Mouse (Mus musculus): ENCODE results near the gene Arv1. TPM values are rescaled to one million over a fixed set of nuclear protein-coding genes. Genes with fewer than 3 reads are reported as not detected.

The Arv1 gene
- total RNA-seq, 1 experiment from 2014 or later, result 9.1 TPM

- no peak for ATAC-seq (ENCODE audit: extremely low read depth, insufficient number of reproducible peaks, low FRiP score, poor library complexity, severe bottlenecking)
These were observed 60.5 kb downstream of the Arv1 start for GRCm38 (mm10) chr8:124782431-124782830.

- no peak for ATAC-seq (ENCODE audit: extremely low read depth, insufficient number of reproducible peaks, low FRiP score, poor library complexity, severe bottlenecking)
These were observed 61.3 kb downstream of the Arv1 start for GRCm38 (mm10) chr8:124783228-124783627.

Other genes starting within 250 kb of the Arv1 start
- 26.2 and 27.5 TPM in 2 replicates for gene Cog2, start 201.4 kb upstream of the Arv1 start, total RNA-seq (2017)
- gene Agt, start 152.4 kb upstream of the Arv1 start, total RNA-seq (2017), result not detected in 2 replicates
- not detected in 2 replicates for gene Capn9, start 146.0 kb upstream of the Arv1 start, total RNA-seq (2017)
- 1.8 and 2.6 TPM in 2 replicates for gene 2310022B05Rik, start 58.8 kb upstream of the Arv1 start, total RNA-seq (2017)
- 60.0 and 63.4 TPM in 2 replicates for gene Ttc13, start 156 bp upstream of the Arv1 start, total RNA-seq (2017)
- not detected in 2 replicates for gene Fam89a, start 29.7 kb downstream of the Arv1 start, total RNA-seq (2017)
- not detected in 2 replicates for gene Trim67, start 71.0 kb downstream of the Arv1 start, total RNA-seq (2017)
- 68.8 and 77.0 TPM in 2 replicates for gene Gnpat, start 140.9 kb downstream of the Arv1 start, total RNA-seq (2017)
- 26.5 and 27.5 TPM in 2 replicates for gene 2810004N23Rik, start 141.0 kb downstream of the Arv1 start, total RNA-seq (2017)
- 17.8 and 21.8 TPM in 2 replicates for gene Exoc8, start 175.6 kb downstream of the Arv1 start, total RNA-seq (2017)
- 26.2 and 31.1 TPM in 2 replicates for gene Sprtn, start 175.7 kb downstream of the Arv1 start, total RNA-seq (2017)
- 14.2 and 15.9 TPM in 2 replicates for gene Egln1, start 227.2 kb downstream of the Arv1 start, total RNA-seq (2017)

All from neutrophil, adult 5-6 weeks (primary cell).